Mouse (Mus musculus): ENCODE results near the gene Kcnab3. TPM values are rescaled to one million over a fixed set of nuclear protein-coding genes. Genes with fewer than 3 reads are reported as not detected.
"Not testable (repeated sequence)": the region's sequence is repeated elsewhere in the genome, so short reads cannot be mapped to it uniquely, and the experiment has no call there.

The Kcnab3 gene
- polyA plus RNA-seq, 1 experiment from 2014 or later, result 3.6 TPM

GRCm38 (mm10) chr11:69311266-69311665, 14.8 kb upstream of the Kcnab3 start:
- Histone ChIP-seq H3K9me3 (ENCODE audit: control insufficient read depth, low read length) (no peaks in the 10 kb centered on the region), H3K27ac (ENCODE audit: low read depth, low read length) (no peak overlapping the region), H3K36me3 (ENCODE audit: control insufficient read depth, insufficient read depth, low read length) (peaks cover 17% of the 10 kb centered on the region), H3K4me1 (ENCODE audit: control insufficient read depth, insufficient read depth, low read length) (no peaks in the 10 kb centered on the region), H3K4me2 (ENCODE audit: low read depth) (no peak overlapping the region), H3K4me3 (ENCODE audit: low read depth, low read length) (no peak overlapping the region), H3K9ac (ENCODE audit: low read length) (no peak overlapping the region), H3K27me3 (ENCODE audit: control insufficient read depth, insufficient read depth, low read length) (no peaks in the 10 kb centered on the region)
- ATAC-seq (ENCODE audit: insufficient read depth, low FRiP score, low TSS enrichment), result no peak
- 91% methylated on average over 7 of the region's 7 CpGs for WGBS
- DNase-seq (ENCODE audit: low spot score), result no peak

- no peak for ATAC-seq (ENCODE audit: insufficient read depth, low FRiP score, low TSS enrichment)
- no peak for DNase-seq (ENCODE audit: low spot score)
- no peak overlapping the region for H3K4me2 ChIP-seq (ENCODE audit: low read depth)
- H3K36me3 ChIP-seq (ENCODE audit: control insufficient read depth, insufficient read depth, low read length), result peaks cover 11% of the 10 kb centered on the region; the same call in 1 of the 2 replicates
- no peak overlapping the region for H3K27ac ChIP-seq (ENCODE audit: low read depth, low read length)
- no peaks in the 10 kb centered on the region for H3K4me1 ChIP-seq (ENCODE audit: control insufficient read depth, insufficient read depth, low read length)
- H3K27me3 ChIP-seq (ENCODE audit: control insufficient read depth, insufficient read depth, low read length), result no peaks in the 10 kb centered on the region
- no peak overlapping the region for H3K9ac ChIP-seq (ENCODE audit: low read length)
- H3K9me3 ChIP-seq (ENCODE audit: control insufficient read depth, low read length), result no peaks in the 10 kb centered on the region
- H3K4me3 ChIP-seq (ENCODE audit: low read depth, low read length), result no peak overlapping the region
- WGBS, result 98% methylated on average over 6 of the region's 6 CpGs
These were observed 9.7 kb upstream of the Kcnab3 start for GRCm38 (mm10) chr11:69316361-69316760.

GRCm38 (mm10) chr11:69318000-69318399, 8.1 kb upstream of the Kcnab3 start:
- DNase-seq (ENCODE audit: low spot score); H3K9me3 ChIP-seq (ENCODE audit: control insufficient read depth, low read length); H3K4me3 ChIP-seq (ENCODE audit: low read depth, low read length); H3K27ac ChIP-seq (ENCODE audit: low read depth, low read length); ATAC-seq (ENCODE audit: insufficient read depth, low FRiP score, low TSS enrichment); H3K27me3 ChIP-seq (ENCODE audit: control insufficient read depth, insufficient read depth, low read length); H3K9ac ChIP-seq (ENCODE audit: low read length); H3K4me2 ChIP-seq (ENCODE audit: low read depth): not testable (repeated sequence)
- H3K36me3 ChIP-seq (ENCODE audit: control insufficient read depth, insufficient read depth, low read length), result peaks cover 11% of the 10 kb centered on the region; the same call in 1 of the 2 replicates
- 90% methylated on average over 3 of the region's 3 CpGs for WGBS
- peaks cover 10% of the 10 kb centered on the region for H3K4me1 ChIP-seq (ENCODE audit: control insufficient read depth, insufficient read depth, low read length)

GRCm38 (mm10) chr11:69321580-69321979, 4.5 kb upstream of the Kcnab3 start:
- peaks cover 2% of the 10 kb centered on the region for H3K27me3 ChIP-seq (ENCODE audit: control insufficient read depth, insufficient read depth, low read length)
- H3K9ac ChIP-seq (ENCODE audit: low read length), result no peak overlapping the region
- ATAC-seq (ENCODE audit: insufficient read depth, low FRiP score, low TSS enrichment) (no peak), DNase-seq (ENCODE audit: low spot score) (no peak)
- H3K9me3 ChIP-seq (ENCODE audit: control insufficient read depth, low read length), result no peaks in the 10 kb centered on the region
- H3K4me1 ChIP-seq (ENCODE audit: control insufficient read depth, insufficient read depth, low read length), result peaks cover 26% of the 10 kb centered on the region
- 96% methylated on average over 6 of the region's 6 CpGs for WGBS
- H3K4me2 ChIP-seq (ENCODE audit: low read depth), result no peak overlapping the region
- no peak overlapping the region for H3K27ac ChIP-seq (ENCODE audit: low read depth, low read length)
- no peak overlapping the region for H3K4me3 ChIP-seq (ENCODE audit: low read depth, low read length)
- peaks cover 3% of the 10 kb centered on the region; the same call in 1 of the 2 replicates for H3K36me3 ChIP-seq (ENCODE audit: control insufficient read depth, insufficient read depth, low read length)

GRCm38 (mm10) chr11:69322010-69322409, 4.0 kb upstream of the Kcnab3 start:
- Histone ChIP-seq H3K27ac (ENCODE audit: low read depth, low read length) (no peak overlapping the region), H3K4me3 (ENCODE audit: low read depth, low read length) (0 out of 2 replicates have a peak overlapping the region, but pooled peaks have one; percentile 61), H3K27me3 (ENCODE audit: control insufficient read depth, insufficient read depth, low read length) (peaks cover 6% of the 10 kb centered on the region), H3K9me3 (ENCODE audit: control insufficient read depth, low read length) (no peaks in the 10 kb centered on the region), H3K4me1 (ENCODE audit: control insufficient read depth, insufficient read depth, low read length) (peaks cover 27% of the 10 kb centered on the region), H3K9ac (ENCODE audit: low read length) (peak overlapping the region; percentile 86), H3K4me2 (ENCODE audit: low read depth) (peak overlapping the region; percentile 70), H3K36me3 (ENCODE audit: control insufficient read depth, insufficient read depth, low read length) (peaks cover 3% of the 10 kb centered on the region; the same call in 1 of the 2 replicates)
- WGBS, result 75% methylated on average over 6 of the region's 6 CpGs
- ATAC-seq (ENCODE audit: insufficient read depth, low FRiP score, low TSS enrichment) (no peak), DNase-seq (ENCODE audit: low spot score) (no peak)

GRCm38 (mm10) chr11:69322693-69323471, 3.2 kb upstream of the Kcnab3 start:
- Histone ChIP-seq H3K4me3 (ENCODE audit: low read depth, low read length) (peak overlapping the region; percentile 61), H3K4me2 (ENCODE audit: low read depth) (peak overlapping the region; percentile 70), H3K27me3 (ENCODE audit: control insufficient read depth, insufficient read depth, low read length) (peaks cover 15% of the 10 kb centered on the region), H3K27ac (ENCODE audit: low read depth, low read length) (peak overlapping the region; percentile 74; the same call in 1 of the 2 replicates), H3K9ac (ENCODE audit: low read length) (peak overlapping the region; percentile 86), H3K36me3 (ENCODE audit: control insufficient read depth, insufficient read depth, low read length) (no peaks in the 10 kb centered on the region), H3K9me3 (ENCODE audit: control insufficient read depth, low read length) (no peaks in the 10 kb centered on the region), H3K4me1 (ENCODE audit: control insufficient read depth, insufficient read depth, low read length) (peaks cover 27% of the 10 kb centered on the region)
- WGBS, result 30% methylated on average over 18 of the region's 18 CpGs
- no peak for DNase-seq (ENCODE audit: low spot score)
- ATAC-seq (ENCODE audit: insufficient read depth, low FRiP score, low TSS enrichment), result no peak

GRCm38 (mm10) chr11:69323667-69324111, 2.4 kb upstream of the Kcnab3 start, which contains the start of the genes Cntrob and Trappc1:
Cntrob (minus strand) TSS chr11:69323775.
Trappc1 (plus strand) TSS chr11:69323980.
- Histone ChIP-seq H3K36me3 (ENCODE audit: control insufficient read depth, insufficient read depth, low read length) (no peaks in the 10 kb centered on the region), H3K27ac (ENCODE audit: low read depth, low read length) (peak within 1 kb of the TSS; percentile 74), H3K4me2 (ENCODE audit: low read depth) (peak within 1 kb of the TSS; percentile 76), H3K27me3 (ENCODE audit: control insufficient read depth, insufficient read depth, low read length) (peaks cover 19% of the 10 kb centered on the region), H3K4me1 (ENCODE audit: control insufficient read depth, insufficient read depth, low read length) (peaks cover 27% of the 10 kb centered on the region), H3K9ac (ENCODE audit: low read length) (peak within 1 kb of the TSS; percentile 86), H3K9me3 (ENCODE audit: control insufficient read depth, low read length) (no peaks in the 10 kb centered on the region), H3K4me3 (ENCODE audit: low read depth, low read length) (peak within 1 kb of the TSS; percentile 61)
- DNase-seq (ENCODE audit: low spot score) (peak; percentile 98), ATAC-seq (ENCODE audit: insufficient read depth, low FRiP score, low TSS enrichment) (peak; percentile 91)
- WGBS, result under 1% methylated on average over 30 of the region's 30 CpGs

GRCm38 (mm10) chr11:69324749-69325148, 1.3 kb upstream of the Kcnab3 start:
- no peaks in the 10 kb centered on the region for H3K9me3 ChIP-seq (ENCODE audit: control insufficient read depth, low read length)
- H3K4me2 ChIP-seq (ENCODE audit: low read depth), result peak overlapping the region; percentile 76
- H3K27ac ChIP-seq (ENCODE audit: low read depth, low read length), result no peak overlapping the region
- no peak overlapping the region for H3K9ac ChIP-seq (ENCODE audit: low read length)
- H3K4me3 ChIP-seq (ENCODE audit: low read depth, low read length), result no peak overlapping the region; the same call in 1 of the 2 replicates
- 78% methylated on average over 6 of the region's 6 CpGs for WGBS
- no peak for DNase-seq (ENCODE audit: low spot score)
- no peaks in the 10 kb centered on the region for H3K36me3 ChIP-seq (ENCODE audit: control insufficient read depth, insufficient read depth, low read length)
- ATAC-seq (ENCODE audit: insufficient read depth, low FRiP score, low TSS enrichment), result no peak
- H3K4me1 ChIP-seq (ENCODE audit: control insufficient read depth, insufficient read depth, low read length), result peaks cover 27% of the 10 kb centered on the region
- peaks cover 19% of the 10 kb centered on the region for H3K27me3 ChIP-seq (ENCODE audit: control insufficient read depth, insufficient read depth, low read length)
